Mouse (Mus musculus) frontal cortex, adult 2 months (tissue): ENCODE measurements around the gene Tbxas1. TPM values are rescaled to one million over a fixed set of nuclear protein-coding genes. Genes with fewer than 3 reads are reported as not detected.
A peak's percentile ranks its signal among the peaks of the same experiment; 100 is the strongest.

Source experiments
- DNase-seq, 2 experiments: peaks; one replicate each; pipeline ENCODE4 v3.0.0; 2022; ENCODE audit warnings: low spot score in 1 of 2; ENCODE audit errors: extremely low spot score in 1 of 2
- polyA plus RNA-seq: library from polyadenylated mRNA; depleted of rRNA; stranded (reverse); fragments of >200 nt; gene quantifications from 2 replicates; pipeline ENCODE4 v1.2.3, GENCODE M21; 2012; rRNA removed

The Tbxas1 gene
- 1.6 and 2.4 TPM in 2 replicates for polyA plus RNA-seq

DNA sequence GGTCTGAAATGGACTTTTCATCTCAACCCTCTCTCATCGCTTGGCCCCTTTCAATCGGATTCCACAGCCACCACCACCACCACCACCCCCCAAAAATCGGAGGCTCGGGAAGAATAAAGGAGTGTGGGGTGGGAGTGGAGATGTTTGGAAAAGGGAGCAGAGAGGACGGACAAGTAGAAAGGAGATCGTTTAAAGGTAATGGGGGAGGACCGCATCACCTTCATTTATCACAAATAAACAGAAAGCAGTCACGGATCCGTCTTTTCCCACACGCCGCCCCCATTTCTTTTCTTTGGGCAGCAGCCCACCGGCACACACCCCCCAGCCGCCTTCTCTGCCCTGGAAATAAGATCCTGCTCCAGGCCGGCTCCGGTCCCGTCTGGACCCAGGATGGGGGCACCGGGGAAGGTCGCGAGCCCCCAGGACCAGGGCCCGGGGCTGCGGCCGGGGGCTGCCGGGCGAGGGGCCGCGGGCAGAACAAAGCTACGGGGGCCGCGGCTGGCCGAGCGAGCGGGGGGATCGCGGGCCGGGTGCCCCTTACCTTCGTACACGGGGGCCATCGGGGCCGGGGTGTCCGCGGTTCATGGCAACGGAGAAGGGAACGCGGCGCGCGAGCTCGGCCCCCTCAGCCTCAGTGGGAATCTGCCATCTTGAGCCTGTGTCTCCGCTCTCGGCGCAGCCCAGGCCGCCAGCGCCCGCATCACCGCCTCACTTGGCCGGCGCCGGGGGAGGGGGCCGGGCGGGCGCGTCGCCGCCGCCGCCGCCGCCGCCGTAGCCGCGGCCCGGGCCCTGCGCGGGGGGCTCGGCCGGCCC is at the start of gene Tbxas1:
Gene Tbxas1, plus strand, starts transcription at position 147 of the 813 bp plus-strand sequence.
- peak in 1 of 2 experiments; percentile 40 for DNase-seq

DNA sequence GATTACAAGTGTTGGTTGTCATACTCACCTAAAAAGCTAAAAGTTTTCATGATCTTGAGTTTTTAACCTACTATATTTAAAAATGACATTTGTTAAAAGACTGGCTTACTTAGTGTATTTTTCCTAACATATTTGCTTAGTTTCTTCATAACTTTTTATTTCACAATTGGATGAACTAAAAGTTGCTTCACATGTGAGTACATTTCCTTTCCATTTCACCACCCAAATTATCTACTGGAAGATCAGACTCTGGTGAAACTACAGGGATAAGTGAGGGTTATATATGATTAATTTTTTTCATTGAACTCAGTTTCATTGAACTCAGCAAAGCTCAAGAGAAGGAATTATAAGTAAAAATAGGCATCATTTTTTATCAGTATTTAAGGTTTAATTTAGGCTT is 49.3 kb upstream of the Tbxas1 start:
- no peak for DNase-seq

DNA sequence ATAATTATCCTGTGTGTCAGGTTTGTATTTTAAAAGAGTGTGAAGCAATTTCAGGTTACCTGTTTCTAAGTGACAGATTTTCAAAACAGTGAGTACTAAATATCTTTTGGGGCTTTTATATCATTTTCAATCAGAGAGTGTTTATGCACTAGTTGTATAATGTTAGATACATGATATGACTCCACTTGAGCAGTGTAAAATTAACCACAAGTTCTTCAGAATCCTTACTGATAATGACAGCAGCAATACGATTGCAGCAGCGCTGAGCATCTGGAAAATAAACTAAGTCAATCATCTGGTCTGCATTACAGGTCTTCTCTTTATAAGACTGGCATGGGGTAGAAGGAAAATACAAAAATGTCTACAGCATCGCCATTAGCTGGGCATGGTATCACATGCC is 48.3 kb upstream of the Tbxas1 start:
- no peak for DNase-seq

DNA sequence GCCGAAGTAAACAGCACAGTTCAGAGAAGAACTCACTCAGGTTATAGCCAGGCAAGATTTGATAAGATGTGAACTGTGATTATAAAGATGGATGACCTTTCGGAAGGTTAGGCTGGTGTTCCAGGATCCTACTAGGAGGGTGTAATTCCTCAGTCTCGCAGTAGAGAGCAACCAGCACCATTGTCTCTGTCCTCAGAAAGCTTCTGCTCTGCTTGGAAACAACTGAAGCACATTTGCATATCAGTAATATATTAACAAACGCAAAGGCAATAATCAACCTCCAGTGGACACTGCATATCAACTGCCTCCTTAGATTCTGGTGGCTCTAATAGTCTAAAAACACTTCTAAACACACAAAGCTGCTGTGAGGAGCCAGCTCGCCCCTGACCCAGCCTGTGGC is 47.8 kb upstream of the Tbxas1 start:
- no peak for DNase-seq

DNA sequence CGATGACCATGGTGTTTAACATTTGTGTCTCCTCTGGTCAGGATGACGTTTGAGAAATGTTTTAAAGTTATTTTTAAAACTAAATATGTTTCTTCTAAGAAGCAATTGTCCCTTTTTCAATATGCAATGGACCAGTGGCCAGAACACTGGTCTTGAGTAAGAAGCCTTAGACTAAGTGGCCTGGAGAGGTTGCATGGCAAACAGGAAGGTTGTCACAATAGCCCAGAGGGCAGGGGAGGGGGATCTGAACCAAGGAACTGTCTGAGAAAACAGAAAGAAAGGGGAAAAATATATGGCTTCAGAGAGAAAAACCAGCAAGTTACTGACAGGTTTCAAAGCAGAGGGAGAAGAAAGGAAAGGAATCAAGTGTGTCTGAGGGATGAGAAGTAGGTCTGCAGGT is 47.0 kb upstream of the Tbxas1 start:
- no peak for DNase-seq

DNA sequence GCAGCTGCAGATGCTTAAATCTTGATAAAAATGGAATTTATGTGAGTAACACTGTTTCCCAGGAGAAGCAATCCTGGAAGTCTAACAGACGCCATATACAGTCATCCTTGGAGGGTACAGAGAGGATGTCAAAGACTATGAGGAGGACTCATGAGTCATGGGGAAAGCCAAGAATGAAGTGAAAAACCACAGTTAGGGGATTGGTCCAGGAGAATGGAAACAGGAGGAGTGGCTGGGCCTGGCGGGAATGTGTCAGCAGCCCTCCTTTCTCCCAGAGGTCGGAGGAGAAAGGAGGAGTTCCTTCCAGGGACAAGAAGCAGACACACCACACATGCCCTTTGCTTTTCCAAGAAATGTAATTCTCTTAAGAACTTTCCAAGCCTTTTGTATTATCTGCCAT is 45.8 kb upstream of the Tbxas1 start:
- DNase-seq, result no peak

DNA sequence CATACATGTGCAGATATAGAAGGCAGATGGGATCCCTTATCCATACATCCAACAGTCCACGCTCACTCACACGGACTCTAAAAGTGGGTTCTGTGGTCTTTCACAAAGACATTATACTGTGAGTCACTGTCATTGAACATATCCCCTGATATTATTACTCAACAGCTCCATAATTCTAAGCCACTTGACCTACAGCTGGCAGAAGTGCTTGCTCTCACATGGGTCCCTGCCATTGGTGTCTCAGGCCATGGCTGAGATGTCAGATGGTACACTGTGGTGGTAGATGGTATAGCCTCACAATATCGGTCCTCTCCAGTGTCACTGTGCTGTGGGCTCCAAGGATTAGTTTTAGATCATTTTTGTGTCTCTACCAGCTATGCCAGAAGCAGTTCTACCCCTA is 41.5 kb upstream of the Tbxas1 start:
- DNase-seq, result no peak

DNA sequence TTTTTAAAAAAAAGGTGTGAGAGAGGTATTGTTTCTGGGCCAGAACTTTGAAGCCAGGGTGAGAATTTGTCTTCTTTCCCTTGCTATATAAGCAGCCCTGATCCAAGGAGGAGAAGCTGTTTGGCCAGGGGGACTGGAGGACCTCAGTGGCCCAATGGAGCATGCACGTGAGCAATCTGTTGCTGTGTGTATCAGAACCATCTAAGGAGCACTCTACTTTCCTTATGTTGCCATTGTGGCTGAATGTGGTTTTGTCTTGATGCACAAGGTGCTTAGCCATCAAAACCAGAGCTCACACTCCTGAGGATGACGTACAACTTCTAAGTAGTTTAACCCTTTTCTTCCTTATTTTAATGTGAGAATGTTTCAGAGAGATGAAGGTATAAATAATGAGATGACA is 40.5 kb upstream of the Tbxas1 start:
- DNase-seq, result no peak

DNA sequence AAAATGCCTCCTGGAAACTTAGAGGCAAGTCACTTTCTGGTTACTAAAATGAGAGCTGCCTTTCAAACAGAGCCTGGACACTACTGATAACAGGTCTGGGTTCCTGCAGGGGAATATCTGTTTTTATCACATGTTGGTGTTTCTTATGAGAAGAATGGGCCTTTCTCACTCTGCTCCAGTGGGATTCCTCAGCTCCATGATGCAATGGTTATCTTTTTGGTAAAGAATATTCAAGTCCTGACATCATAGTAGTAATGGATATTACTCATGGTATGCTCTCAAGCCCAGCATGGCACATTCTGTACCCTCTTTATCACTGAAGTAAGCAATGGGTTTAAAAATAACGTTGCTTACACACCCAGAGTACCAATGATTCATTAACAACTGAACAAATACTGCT is 40.0 kb upstream of the Tbxas1 start:
- no peak for DNase-seq

DNA sequence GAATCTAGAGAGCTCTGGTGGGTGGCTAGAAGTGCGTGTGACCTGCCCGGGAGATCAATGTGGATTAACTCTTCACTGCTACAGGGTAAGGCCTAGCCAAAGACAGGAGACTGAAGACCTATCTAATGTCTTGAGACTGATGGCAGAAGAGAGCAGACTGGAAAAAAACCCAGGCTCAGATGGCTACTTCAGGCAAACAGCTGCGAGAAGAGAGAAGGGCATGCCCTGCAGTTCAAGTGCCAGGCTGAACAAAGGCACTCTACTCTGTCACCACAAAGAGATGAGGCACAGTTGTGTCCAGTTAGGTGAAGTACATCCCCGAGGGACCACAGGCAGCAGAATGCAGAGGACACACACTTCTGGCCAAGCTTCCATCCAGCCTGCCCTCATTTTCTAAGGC is 37.1 kb upstream of the Tbxas1 start:
- DNase-seq, result no peak

DNA sequence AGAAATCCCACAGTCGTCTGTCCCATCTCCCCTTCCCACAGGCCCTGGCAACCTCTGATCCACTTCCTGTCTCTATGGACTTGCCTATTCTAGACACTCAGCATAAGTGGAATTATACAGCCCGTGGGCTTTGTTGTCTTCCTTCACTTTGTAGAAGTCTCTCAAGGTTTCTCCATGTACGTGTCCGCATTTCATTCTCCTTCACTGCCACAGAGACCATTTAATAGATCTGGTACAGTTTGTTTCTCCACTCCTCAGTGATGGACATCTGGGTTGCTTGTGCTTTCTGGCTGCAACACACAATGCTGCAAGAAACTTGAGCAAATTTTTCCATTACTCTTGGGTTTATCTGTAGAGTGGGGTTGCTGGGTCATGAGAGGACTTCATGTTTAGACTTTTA is 35.3 kb upstream of the Tbxas1 start:
- DNase-seq, result no peak

DNA sequence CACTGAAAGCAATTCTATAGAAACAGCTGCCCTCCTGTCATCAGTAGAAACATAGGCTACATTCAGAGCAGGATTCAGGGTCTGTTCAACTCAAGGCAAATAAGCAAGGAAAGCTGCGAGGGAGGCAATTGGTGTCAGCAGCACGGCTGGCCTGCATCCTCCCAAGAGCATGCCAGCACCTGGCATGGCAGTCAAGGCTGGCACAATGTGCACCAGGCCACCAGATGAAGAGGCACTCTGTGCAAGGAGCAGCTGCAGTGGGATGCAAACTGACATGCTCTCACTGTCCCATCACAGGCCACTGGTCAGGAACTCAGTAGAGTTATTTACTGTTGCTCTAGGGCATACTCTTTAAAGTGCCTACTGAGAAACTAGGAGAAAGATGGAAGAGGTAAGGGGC is 34.8 kb upstream of the Tbxas1 start:
- DNase-seq, result peak in 1 of 2 experiments; percentile 18

DNA sequence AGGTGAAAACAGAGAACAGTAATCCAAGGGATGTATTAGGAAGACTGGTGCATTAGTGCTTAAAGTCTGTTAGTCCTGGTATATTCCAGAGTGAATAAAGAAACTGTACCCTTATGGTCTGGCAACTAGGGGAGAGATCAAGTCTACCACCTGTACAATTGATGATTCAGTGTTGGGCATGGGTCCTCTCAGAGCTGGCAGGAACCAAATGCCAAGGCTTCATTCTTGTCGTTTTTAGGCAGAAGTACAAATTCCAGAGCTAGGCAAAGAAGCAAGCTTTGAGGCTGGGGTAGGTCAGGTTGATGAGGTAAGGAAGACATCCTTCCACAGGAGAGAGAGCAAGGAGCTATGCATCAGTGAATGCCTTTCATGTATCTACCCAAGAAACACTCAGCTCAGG is 34.4 kb upstream of the Tbxas1 start:
- no peak for DNase-seq

DNA sequence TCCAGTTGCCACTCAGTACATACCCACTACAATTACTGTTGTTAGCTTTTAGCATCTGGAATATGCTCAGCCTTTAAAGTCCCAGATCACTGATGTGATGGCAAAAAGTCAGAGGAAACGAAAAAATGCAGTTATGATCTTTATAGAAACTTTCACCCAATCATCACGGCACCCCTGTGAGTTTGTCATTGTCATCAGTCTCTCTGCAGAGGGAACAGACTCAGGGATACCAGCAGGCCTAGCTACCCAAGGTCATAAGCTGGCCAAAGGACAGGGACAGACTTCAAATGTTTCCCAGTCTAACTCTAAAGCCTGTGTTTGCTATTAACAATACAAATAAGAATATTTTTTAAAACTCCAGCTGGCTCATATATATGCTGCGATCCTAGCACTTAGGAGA is 33.7 kb upstream of the Tbxas1 start:
- DNase-seq, result no peak

DNA sequence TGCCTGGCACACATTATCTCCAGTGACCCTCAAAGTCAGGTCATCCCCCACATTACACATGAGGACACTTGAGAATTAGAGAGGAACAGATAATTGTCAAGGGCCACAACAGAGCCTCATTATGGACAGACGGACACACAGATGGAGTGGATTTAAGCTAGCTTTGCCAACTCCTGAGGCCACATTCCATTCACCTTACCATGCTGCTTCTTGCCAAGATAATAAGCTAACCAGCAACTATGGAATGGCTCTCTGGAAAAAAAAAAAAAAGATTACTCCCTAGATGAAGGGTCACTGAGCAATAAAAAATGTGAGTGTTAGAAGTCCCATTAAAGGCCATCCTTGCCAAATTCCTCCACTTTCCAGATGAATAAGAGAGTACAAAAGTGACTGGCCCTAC is 30.1 kb upstream of the Tbxas1 start:
- no peak for DNase-seq

DNA sequence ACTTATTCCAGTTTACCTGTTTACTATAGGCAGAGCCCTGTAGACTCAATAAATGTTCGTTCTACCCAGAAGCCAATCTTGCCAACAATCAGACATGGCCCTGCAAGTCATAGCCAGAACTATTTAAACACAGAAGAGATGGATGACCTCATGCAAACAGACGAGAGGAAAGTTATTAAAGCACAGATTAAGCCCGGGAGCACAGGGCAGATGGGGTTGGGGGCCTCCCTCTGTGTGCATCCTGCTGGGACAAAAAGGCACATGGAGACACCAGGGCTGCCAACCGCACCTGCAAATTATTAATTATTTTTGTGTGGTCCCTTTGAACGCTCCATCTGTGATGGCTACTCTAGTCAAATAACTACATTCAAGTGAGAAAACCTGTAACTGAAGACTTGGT is 29.3 kb upstream of the Tbxas1 start:
- DNase-seq, result no peak

DNA sequence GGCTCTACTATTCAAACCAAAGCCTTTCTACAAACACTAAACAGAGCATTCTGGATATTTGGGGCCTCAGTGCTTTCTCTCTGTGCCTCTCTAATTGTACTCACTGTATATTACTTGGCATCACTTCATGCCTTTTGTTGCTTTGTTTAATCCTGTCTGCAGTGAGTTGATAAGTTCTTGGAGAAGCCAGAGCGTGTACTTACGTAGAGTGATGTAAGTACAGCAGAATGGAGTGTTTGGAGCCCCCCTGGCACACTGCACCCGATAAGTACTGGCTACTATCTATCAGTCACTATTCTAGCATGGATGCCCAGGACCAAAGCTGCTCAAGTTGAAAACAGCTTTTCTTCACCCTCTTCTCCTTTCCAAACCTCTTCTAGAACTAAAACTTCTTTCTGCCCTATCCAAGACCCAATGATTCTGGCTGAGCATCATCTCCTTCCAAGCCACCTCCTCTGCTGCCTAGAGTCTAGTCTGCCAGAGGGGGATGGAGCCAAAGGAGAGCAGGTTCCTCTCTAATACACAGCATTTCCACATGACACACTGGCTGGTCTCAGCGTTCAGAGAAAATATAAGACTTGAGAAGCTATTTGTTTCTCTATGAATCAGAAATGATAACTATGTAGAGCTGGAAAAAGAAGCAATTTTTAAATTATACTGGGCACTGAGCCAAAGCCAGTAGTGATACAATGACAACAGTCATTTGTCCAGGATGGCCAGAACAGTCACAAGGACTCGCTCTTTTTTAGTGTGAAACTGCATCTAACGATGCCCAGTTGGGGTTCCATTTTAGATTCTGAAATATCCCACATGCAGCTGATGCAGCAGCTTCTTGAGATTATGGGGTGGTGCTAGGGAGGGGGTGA is 28.6 kb upstream of the Tbxas1 start:
- peak in 1 of 2 experiments; percentile 45 for DNase-seq

DNA sequence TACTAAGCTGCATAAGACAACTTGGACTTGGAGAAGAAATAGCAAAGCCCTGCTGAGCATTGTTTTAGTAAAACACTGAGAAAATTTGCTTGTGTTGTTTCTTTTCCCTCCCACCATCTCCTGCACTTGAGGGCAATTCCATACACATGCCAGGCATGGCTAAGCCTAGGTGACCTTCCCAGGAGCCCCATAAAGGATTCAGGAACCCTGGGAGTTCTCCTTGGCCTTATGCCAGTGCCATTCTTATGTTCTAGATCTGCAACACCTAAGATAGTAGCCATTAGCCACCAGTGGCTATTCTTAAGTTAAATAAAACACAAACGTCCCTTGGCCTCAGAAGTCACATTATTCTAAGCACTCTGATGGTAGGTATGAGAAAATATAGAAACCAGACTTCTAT is 27.8 kb upstream of the Tbxas1 start:
- no peak for DNase-seq

DNA sequence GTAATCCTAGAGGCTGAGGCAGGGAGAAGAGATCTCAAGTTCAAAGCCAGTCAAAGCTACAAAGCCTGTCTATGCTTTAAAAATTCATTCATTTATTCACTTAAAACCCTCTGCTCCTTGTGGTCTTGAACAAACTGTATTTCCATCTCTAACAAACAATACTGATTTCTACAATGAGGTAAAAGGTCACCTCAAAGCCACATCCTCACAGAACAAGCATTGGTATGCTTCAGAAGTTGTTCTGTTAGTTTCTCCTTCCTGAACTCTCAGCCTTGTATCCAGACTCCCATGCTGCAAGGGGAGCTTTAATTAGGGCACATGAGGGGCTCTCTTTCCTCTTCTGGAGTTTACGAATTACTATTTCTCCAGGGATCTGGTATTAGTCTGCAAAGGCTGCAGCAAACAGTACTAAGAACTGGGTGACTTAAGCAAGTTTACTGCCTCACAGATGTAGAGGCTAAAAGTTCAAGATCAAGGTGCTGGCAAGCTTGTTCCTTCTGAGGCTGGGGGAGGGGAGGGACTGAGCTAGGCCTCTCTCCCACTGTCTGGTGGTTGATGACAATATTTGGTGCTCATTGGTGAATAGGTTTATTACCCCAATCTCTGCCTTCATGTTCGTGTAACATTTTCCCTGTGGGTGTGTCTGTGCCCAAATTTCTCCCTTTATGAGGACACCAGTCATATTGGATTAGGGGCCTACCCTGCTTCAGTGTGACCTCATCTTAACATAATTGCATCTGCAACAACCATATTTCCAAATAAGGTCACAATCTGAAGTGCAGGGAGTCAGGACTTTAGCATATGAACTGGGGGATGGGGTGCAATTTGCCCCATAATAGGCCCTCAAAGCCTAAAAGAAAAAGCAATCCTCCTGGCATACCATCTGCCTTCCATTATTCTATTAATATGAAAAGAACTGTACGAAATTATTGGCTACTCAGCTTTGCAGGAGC is 27.0 kb upstream of the Tbxas1 start:
- no peak for DNase-seq

DNA sequence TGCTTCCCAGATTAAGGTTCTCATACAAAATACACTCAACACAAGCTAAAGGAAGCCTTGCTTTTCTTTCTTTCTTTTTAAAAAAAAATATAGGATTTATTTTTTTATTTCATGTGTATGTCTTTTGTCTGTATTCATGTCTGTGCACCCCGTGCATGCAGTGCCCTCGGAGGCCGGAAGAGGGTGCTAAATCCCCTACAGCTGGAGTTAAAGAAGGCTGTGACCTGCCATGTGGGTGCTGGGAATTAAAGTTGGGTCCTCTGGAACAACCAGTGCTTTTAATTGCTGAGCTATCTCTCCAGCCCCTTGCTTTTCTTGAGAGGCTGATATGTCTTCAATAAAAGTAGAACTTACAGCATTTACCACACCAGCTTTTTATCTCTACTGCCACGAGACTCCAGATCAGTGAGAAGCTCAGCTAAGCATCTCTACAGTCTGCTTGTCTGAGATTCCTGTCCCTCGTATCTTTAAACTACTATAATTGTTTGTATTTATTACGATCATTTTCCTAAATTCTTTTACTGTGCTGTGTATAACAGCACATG is 24.4 kb upstream of the Tbxas1 start:
- DNase-seq, result no peak
